Mouse (Mus musculus) stomach, postnatal 0 days (tissue): ENCODE measurements around the gene Gm3952.
A peak's percentile ranks its signal among the peaks of the same experiment; 100 is the strongest.

Source experiments
- CTCF ChIP-seq: IDR thresholded peaks from 2 replicates; pipeline ENCODE4 v1.5.1; 2016; ENCODE audit warnings: antibody characterized with exemption, low read depth, mild to moderate bottlenecking, moderate library complexity
- EP300 ChIP-seq: optimal IDR thresholded peaks from 2 replicates; pipeline ENCODE3; 2016; ENCODE audit warnings: antibody characterized with exemption

DNA sequence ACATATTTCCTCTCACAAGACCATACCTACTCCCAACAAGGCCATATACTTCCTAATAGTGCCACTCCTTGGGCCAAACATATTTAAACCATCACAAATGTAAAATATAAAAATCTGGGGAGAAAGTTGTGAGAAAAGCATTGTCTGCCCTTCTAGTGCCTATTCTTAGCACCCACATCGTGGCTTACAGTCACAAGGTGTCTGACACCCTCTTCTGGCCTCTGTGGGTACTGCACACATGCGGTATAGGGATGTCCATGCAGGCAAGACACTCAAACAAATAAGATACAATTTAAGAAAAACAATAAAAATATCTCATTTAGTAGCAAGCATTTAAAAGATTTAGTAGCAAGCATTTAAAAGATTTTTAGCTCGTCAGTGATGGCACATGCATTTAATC lies 89.2 kb downstream of the Gm3952 start:
- peak; percentile 91 for TF ChIP-seq CTCF
- no peak for TF ChIP-seq EP300
